Mouse (Mus musculus): ENCODE data around the gene Pyy.

GRCm38 (mm10) chr11:102087931-102088898 is 19.4 kb downstream of the Pyy start, which contains the start of gene Mpp2:
- TF ChIP-seq CTCF (conservative IDR thresholded peaks at IDR 0.05; ENCODE audit: insufficient read depth, insufficient read length, low read depth, low read length) (no peak), POLR2A (IDR thresholded peaks at IDR 0.05; ENCODE audit: low read depth, low read length) (no peak)
